Mouse (Mus musculus): ENCODE measurements around the gene Olfr49. TPM values are rescaled to one million over a fixed set of nuclear protein-coding genes. Genes with fewer than 3 reads are reported as not detected.

Olfr49 gene
- polyA plus RNA-seq, 1 experiment from 2014 or later = not detected

DNA sequence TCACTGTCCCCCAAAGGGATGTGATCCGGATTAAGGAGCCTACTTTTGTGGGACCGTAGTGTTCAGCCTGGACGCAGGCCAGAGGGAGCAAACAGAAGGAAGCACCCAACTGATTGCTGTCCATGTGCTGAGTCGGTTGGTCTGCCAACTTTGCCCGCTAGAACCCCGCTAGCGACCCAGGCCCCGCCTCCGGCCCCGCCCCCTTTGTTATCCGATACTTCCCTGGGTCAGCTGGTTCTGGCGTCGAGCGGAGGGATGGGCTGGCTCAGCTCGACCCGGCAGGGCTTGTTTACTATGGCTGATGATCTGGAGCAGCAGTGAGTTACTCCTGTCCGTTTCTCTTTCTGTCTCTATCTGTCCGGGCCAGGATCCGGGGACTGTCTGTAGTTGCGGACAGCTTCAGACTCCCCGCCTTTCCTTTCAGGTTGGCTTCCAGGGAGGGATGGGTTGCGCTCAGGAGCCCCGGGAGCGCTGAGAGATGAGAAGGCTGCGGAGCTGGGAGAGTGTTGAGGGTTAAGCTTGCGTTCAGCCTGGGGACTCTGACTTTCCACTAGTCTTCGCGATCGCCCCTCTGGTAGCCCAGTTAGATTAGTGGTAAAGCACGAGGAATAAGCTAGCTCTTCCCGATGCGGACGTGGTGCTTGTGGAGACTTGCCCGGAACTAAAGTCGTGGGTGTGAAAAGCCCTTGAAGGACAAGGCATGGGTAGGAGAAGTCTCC is 25.6 kb downstream of the Olfr49 start:
- Histone ChIP-seq H3K27ac (replicated peaks) (peak overlapping the region; percentile 33; the same call in 1 of the 2 replicates), H3K9me3 (no peaks in the 10 kb centered on the region), H3K36me3 (no peaks in the 10 kb centered on the region), H3K9ac (replicated peaks) (peak overlapping the region; percentile 63), H3K4me1 (peaks cover 26% of the 10 kb centered on the region), H3K27me3 (no peaks in the 10 kb centered on the region), H3K4me2 (replicated peaks) (peak overlapping the region; percentile 82), H3K4me3 (peak overlapping the region; percentile 55)
- ATAC-seq (replicated peaks) = peak; percentile 90
- WGBS = under 1% methylated on average over 35 of the region's 35 CpGs

DNA sequence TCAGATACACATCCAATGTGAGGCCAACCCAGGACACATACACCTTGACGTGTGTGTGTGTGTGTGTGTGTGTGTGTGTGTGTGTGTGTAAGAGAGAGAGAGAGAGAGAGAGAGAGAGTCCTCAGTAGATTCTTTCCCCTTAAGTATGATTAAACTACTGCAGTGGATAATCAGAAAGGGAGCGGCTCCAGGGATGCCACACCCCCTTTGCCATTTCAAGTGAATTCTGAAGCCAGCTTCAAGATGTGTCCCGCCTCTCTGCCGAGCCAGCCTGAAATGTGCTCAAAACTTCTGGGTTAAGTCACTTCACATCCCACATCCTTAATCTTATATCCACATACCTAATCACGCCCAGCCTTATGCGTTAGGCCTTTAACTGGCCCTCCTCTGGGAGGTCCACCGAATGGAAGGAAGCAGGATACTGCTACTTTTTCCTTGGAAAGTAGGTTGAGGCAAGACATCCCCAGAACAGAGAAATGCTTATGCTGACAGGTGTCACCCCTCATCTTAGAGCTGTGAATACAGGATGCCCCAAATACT is 26.5 kb downstream of the Olfr49 start:
- no peaks in the 10 kb centered on the region for H3K36me3 ChIP-seq
- H3K9ac ChIP-seq (replicated peaks) = no peak overlapping the region
- no peak overlapping the region for H3K27ac ChIP-seq (replicated peaks)
- 62% methylated on average over 7 of the region's 7 CpGs for WGBS
- no peaks in the 10 kb centered on the region for H3K9me3 ChIP-seq
- H3K4me3 ChIP-seq = no peak overlapping the region
- no peak for ATAC-seq (replicated peaks)
- H3K27me3 ChIP-seq = no peaks in the 10 kb centered on the region
- peaks cover 28% of the 10 kb centered on the region for H3K4me1 ChIP-seq
- no peak overlapping the region for H3K4me2 ChIP-seq (replicated peaks)

DNA sequence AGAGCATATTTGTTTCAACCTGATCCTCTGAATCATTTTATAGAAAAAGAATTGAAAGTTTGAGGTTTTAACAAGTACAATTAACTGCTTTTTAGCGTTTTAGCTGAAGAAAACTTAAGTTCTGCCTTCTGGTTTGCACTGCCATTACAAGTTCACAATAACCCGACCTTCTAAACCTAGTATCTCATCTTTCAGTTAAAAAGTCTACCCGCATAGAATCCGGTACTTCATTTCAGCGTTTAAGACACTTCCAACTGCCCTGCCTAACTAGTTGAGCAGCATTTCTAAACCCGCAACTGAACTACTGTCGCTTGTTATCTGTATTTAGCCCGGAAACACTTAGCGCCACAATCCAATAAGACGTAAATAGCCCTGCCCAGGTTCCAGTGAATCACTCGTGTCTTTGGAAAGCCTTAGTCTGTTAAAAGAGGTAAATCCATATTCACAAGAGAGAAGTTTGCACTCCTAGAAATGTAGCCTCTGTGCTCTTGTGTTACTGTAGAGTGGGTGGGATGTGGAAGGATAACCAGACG is 30.0 kb downstream of the Olfr49 start:
- peaks cover 52% of the 10 kb centered on the region for H3K4me1 ChIP-seq
- no peaks in the 10 kb centered on the region for H3K27me3 ChIP-seq
- peak overlapping the region; percentile 61 for H3K4me2 ChIP-seq (replicated peaks)
- ATAC-seq (replicated peaks) = no peak
- WGBS = 66% methylated on average over 12 of the region's 12 CpGs
- peak overlapping the region; percentile 65 for H3K4me3 ChIP-seq
- H3K9ac ChIP-seq (replicated peaks) = peak overlapping the region; percentile 69; the same call in 1 of the 2 replicates
- no peaks in the 10 kb centered on the region for H3K9me3 ChIP-seq
- no peak overlapping the region; the same call in 1 of the 2 replicates for H3K27ac ChIP-seq (replicated peaks)
- no peaks in the 10 kb centered on the region for H3K36me3 ChIP-seq

DNA sequence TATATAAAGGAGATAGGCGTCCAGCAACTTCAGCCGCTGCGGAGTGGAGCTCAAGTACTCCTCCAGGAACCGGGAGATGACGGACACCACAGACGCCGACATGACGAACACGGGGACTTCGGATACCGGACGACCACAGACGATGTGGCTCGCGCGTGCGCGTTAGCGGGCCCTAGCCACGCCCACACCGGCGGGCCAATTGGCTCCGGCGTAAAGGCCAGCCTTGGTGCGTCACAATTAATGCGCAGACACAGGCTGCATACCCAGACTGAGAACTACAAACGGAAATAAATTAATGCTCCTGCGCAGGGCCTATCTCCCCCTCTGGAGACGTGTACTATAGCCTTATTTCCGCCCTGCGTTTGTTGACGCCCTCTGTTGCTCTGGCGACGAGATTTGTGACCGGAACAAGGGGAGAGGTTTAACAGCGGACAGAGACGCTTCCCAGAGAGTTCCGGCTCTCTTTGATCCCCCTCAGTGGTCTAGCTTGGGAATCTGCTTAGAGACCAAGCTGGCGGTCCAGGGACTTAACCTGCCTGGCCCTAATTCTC is 30.9 kb downstream of the Olfr49 start, which contains the start of the genes Dad1 and Abhd4:
Gene Dad1, minus strand, starts transcription at position 364 of the 551 bp plus-strand sequence.
Gene Abhd4, plus strand, starts transcription at position 448 of the 551 bp plus-strand sequence.
- Histone ChIP-seq H3K27ac (replicated peaks) (peak within 1 kb of the TSS; percentile 87), H3K4me1 (peaks cover 44% of the 10 kb centered on the region), H3K27me3 (no peaks in the 10 kb centered on the region), H3K4me3 (peak within 1 kb of the TSS; percentile 65), H3K4me2 (replicated peaks) (peak within 1 kb of the TSS; percentile 61), H3K9me3 (no peaks in the 10 kb centered on the region), H3K36me3 (no peaks in the 10 kb centered on the region), H3K9ac (replicated peaks) (peak within 1 kb of the TSS; percentile 69)
- WGBS = under 1% methylated on average over 39 of the region's 39 CpGs
- peak; percentile 100 for ATAC-seq (replicated peaks)

DNA sequence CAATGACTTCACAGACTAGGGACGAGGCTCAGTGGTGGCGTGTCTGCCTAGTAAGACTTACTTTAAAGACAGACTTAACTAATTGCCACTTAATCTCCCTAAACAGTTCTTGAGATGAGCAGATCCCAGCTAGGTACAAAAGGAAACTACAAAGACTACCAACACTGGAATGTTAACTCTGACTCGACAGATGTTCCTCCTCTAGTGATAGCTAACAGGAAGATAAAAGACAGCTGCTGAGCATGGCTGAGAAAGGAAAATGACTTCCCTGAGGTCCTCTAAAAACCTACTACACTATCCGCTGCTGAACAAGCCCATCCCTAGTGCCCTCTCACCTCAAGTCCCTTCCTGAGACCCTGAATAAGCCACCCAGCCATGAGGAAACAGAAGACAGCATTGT is 34.6 kb downstream of the Olfr49 start:
- Histone ChIP-seq H3K4me3 (no peak overlapping the region), H3K9ac (replicated peaks) (0 out of 2 replicates have a peak overlapping the region, but pooled peaks have one; percentile 11), H3K4me1 (peaks cover 39% of the 10 kb centered on the region), H3K36me3 (peaks cover 12% of the 10 kb centered on the region), H3K9me3 (no peaks in the 10 kb centered on the region), H3K27ac (replicated peaks) (no peak overlapping the region), H3K27me3 (no peaks in the 10 kb centered on the region), H3K4me2 (replicated peaks) (no peak overlapping the region)
- ATAC-seq (replicated peaks) = no peak
- WGBS = 80% methylated on average over 4 of the region's 4 CpGs

DNA sequence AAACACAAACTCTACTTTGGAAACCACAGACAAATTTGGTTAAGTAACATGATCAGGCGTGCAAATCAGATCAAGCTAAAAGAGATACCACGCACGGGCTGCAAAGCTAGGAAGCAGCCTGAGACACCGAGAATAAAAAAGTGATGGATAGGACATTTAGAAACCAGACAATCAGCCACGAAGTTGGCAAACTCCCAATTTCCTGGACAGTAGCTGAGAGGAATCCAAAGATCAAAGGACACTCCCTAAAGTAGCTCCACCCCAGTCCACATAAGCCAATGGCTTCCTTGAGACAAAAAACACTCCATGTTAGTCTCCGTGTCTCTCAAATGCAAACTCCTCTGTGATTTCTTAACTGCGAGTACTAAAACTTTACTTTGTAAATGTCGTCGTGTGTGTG is 35.4 kb downstream of the Olfr49 start:
- H3K27me3 ChIP-seq = no peaks in the 10 kb centered on the region
- peaks cover 12% of the 10 kb centered on the region for H3K36me3 ChIP-seq
- no peak overlapping the region for H3K27ac ChIP-seq (replicated peaks)
- WGBS = 84% methylated on average over 9 of the region's 9 CpGs
- H3K9me3 ChIP-seq = no peaks in the 10 kb centered on the region
- H3K4me2 ChIP-seq (replicated peaks) = no peak overlapping the region
- ATAC-seq (replicated peaks) = no peak
- peaks cover 32% of the 10 kb centered on the region for H3K4me1 ChIP-seq
- H3K9ac ChIP-seq (replicated peaks) = no peak overlapping the region
- H3K4me3 ChIP-seq = no peak overlapping the region

DNA sequence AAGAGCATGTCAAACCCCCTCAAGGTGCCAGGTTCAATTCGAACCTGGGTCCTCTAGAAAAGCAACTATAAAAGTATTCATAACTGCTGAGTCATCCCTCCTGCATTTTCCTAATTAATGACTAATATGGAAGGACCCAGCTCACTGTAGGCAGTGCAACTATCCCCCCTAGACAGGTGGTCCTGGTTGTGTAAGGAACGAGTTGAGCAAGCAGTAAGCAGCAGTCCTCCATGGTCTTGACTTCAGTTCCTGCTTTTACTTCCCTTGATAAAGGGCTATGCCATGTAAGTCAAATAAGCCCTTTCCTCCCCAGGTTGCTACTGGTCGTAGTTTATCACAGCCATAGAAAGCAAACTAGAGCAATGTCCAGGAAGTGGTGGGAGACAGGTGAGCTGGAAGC is 38.5 kb downstream of the Olfr49 start:
- no peaks in the 10 kb centered on the region for H3K27me3 ChIP-seq
- no peak overlapping the region for H3K9ac ChIP-seq (replicated peaks)
- WGBS = 90% methylated on average over 3 of the region's 3 CpGs
- no peaks in the 10 kb centered on the region for H3K9me3 ChIP-seq
- H3K4me3 ChIP-seq = no peak overlapping the region
- ATAC-seq (replicated peaks) = no peak
- peaks cover 11% of the 10 kb centered on the region for H3K4me1 ChIP-seq
- H3K27ac ChIP-seq (replicated peaks) = no peak overlapping the region
- H3K36me3 ChIP-seq = peaks cover 26% of the 10 kb centered on the region
- H3K4me2 ChIP-seq (replicated peaks) = no peak overlapping the region

DNA sequence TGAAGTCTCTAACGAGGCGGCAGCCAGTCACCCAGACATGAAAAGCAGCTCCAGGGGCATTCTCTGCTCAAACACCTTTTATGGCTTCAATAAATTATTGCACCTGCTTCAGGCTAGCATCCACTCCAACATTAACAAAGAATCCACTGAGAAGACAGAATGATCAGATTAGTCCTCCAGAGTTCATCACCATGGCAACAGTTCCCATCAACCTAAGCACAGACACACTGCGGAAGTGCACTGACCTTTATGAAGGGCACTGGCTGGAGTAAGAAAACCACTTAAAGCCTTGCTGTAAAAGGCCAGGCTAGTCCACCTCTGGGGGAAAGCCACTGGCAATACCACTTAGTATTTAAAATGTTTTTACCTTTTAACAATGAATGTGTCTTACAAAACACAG is 40.6 kb downstream of the Olfr49 start:
- Histone ChIP-seq H3K4me3 (no peak overlapping the region), H3K27ac (replicated peaks) (no peak overlapping the region), H3K36me3 (peaks cover 34% of the 10 kb centered on the region), H3K9me3 (no peaks in the 10 kb centered on the region), H3K4me2 (replicated peaks) (no peak overlapping the region), H3K27me3 (no peaks in the 10 kb centered on the region), H3K4me1 (no peaks in the 10 kb centered on the region), H3K9ac (replicated peaks) (no peak overlapping the region)
- 29% methylated on average over 3 of the region's 3 CpGs for WGBS
- no peak for ATAC-seq (replicated peaks)

DNA sequence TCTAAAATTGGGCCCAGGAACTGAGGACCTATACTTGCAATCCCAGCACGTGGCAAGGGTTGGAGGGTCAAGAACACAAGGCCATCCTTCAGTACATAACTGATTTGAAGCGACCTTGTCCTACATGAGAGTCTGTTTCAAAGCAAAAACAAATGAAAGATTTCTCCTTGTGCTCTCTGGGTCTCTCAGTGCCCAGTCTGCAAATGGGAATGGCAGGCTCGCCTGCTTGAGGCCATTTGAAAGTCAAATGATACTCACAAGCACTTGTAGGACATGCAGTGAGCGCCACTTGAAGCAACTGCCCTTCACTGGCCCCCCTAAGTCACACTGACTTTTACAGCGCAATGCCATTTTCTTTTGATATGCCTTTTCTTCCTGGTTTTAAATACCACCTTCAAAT is 44.2 kb downstream of the Olfr49 start:
- H3K36me3 ChIP-seq = peaks cover 22% of the 10 kb centered on the region
- no peak overlapping the region for H3K4me2 ChIP-seq (replicated peaks)
- no peak for ATAC-seq (replicated peaks)
- H3K4me3 ChIP-seq = no peak overlapping the region
- H3K9me3 ChIP-seq = no peaks in the 10 kb centered on the region
- WGBS = 80% methylated on average over 5 of the region's 5 CpGs
- no peak overlapping the region for H3K27ac ChIP-seq (replicated peaks)
- no peaks in the 10 kb centered on the region for H3K4me1 ChIP-seq
- H3K9ac ChIP-seq (replicated peaks) = no peak overlapping the region
- H3K27me3 ChIP-seq = no peaks in the 10 kb centered on the region

DNA sequence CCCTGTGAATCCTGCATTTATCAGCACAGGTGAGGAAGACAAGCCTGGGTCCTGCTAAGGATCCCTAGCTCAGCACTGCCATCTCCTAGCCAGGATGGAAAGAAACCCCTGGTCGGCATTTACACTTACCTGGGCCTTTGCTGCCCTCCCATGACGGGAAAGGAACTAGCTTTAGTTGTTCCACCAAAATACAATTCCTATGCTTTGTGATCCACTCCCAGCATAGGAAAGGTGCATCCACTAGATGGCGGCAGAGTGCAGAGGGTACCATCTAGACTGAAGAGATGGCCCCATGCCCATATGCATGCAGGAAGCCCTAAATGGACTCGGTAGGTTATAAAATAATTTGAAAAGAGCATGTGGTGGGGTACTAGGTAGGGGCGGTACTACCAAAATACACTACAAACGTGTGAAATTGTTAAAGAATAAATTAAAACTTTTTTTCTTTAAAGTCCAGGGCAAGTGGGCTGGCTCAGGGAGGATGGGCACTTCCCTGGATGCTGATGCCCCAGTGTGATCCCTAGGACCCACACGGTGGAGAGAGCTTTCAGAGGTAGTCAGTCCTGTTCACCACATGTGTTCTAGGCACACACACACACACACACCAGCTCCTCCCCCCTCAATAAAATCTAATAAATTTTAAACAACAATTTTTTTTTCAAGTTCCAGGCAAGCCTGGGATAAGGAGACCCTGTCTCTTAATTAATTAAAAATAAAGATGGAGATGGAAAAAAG is 45.6 kb downstream of the Olfr49 start:
- Histone ChIP-seq H3K36me3 (peaks cover 29% of the 10 kb centered on the region), H3K4me2 (replicated peaks) (no peak overlapping the region), H3K27ac (replicated peaks) (no peak overlapping the region), H3K4me1 (no peaks in the 10 kb centered on the region), H3K9me3 (no peaks in the 10 kb centered on the region), H3K4me3 (no peak overlapping the region), H3K9ac (replicated peaks) (no peak overlapping the region), H3K27me3 (no peaks in the 10 kb centered on the region)
- ATAC-seq (replicated peaks) = peak; percentile 58
- 16% methylated on average over 7 of the region's 7 CpGs for WGBS

DNA sequence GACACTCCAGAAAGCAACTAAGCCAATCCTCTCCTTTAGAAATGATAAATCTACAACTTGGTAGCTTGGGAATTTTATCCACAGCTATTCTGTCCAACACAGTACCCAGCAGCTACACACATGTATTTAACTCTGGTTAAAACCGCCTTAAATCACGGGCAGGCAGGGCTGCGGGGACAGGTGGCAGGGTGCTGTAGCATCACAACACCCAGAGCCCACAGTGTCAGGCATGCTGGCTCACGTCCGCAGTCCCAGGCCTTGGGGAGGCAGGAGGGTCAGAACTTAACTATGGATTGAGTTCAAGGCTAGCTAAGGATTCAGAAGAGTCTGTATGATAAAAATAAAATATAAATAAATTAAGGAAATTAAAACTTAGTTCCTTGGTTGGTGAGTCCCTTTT is 47.9 kb downstream of the Olfr49 start:
- WGBS = 89% methylated on average over 5 of the region's 5 CpGs
- Histone ChIP-seq H3K4me3 (no peak overlapping the region), H3K27ac (replicated peaks) (no peak overlapping the region), H3K36me3 (peaks cover 21% of the 10 kb centered on the region), H3K4me2 (replicated peaks) (no peak overlapping the region), H3K4me1 (peaks cover 9% of the 10 kb centered on the region; the same call in 1 of the 2 replicates), H3K9me3 (no peaks in the 10 kb centered on the region), H3K9ac (replicated peaks) (no peak overlapping the region), H3K27me3 (no peaks in the 10 kb centered on the region)
- no peak for ATAC-seq (replicated peaks)

Data from forebrain, embryonic 15.5 days (tissue).